Mouse (Mus musculus) lung, postnatal 0 days (tissue): Measurements from ENCODE around the gene Ktn1. TPM values are rescaled to one million over a fixed set of nuclear protein-coding genes. Genes with fewer than 3 reads are reported as not detected.

Experiments used
- ATAC-seq: fragments of 200-750 bp; cut with Nextera tagmentation; 2 replicates; pipeline ENCODE4 v1.8.0; 2017; ENCODE audit warnings: moderate library complexity
- DNase-seq: peaks from one replicate; pipeline ENCODE4 v3.0.0-alpha.2; 2016; ENCODE audit warnings: low spot score
- H3K27ac ChIP-seq: fragments of 300-500 bp; sonication (generic); 2 replicates; pipeline ENCODE4 v1.5.1; 2014; ENCODE audit warnings: antibody characterized with exemption, mild to moderate bottlenecking, low read length, mixed read lengths
- H3K27me3 ChIP-seq: fragments of 300-500 bp; sonication (generic); replicated peaks from 2 replicates; pipeline ENCODE4 v1.6.1; 2014; ENCODE audit warnings: low read length, mixed read lengths; ENCODE audit not compliant: insufficient read depth
- H3K36me3 ChIP-seq: fragments of 300-500 bp; sonication (generic); 2 replicates; pipeline ENCODE4 v1.6.1; 2014; ENCODE audit warnings: low read length, mixed read lengths; ENCODE audit not compliant: insufficient read depth
- H3K4me1 ChIP-seq: fragments of 300-500 bp; sonication (generic); 2 replicates; pipeline ENCODE4 v1.6.1; 2014; ENCODE audit warnings: antibody characterized with exemption, low read depth, low read length, mixed read lengths; ENCODE audit not compliant: insufficient read depth
- H3K4me2 ChIP-seq: fragments of 300-500 bp; sonication (generic); replicated peaks from 2 replicates; pipeline ENCODE4 v1.6.1; 2014; ENCODE audit warnings: low read depth, mild to moderate bottlenecking, low read length, moderate library complexity, mixed read lengths
- H3K4me3 ChIP-seq: fragments of 300-500 bp; sonication (generic); 2 replicates; pipeline ENCODE4 v1.5.1; 2014; ENCODE audit warnings: low read depth, low read length
- H3K9ac ChIP-seq: fragments of 300-500 bp; sonication (generic); replicated peaks from 2 replicates; pipeline ENCODE4 v1.6.1; 2014; ENCODE audit warnings: low read depth, mild to moderate bottlenecking
- H3K9me3 ChIP-seq: fragments of 300-500 bp; sonication (generic); 2 replicates; pipeline ENCODE4 v1.6.1; 2016; ENCODE audit warnings: low read length, mixed read lengths
- CTCF ChIP-seq: IDR thresholded peaks from 2 replicates; pipeline ENCODE4 v1.5.1; 2016; ENCODE audit warnings: antibody characterized with exemption, mild to moderate bottlenecking
- EP300 ChIP-seq: IDR thresholded peaks from 2 replicates; pipeline ENCODE4 v1.6.1; 2016; ENCODE audit warnings: antibody characterized with exemption, mild to moderate bottlenecking, control low read depth
- WGBS: fragments of 180-500 bp; shearing (Covaris S2); extraction: QIAGEN DNeasy Blood & Tissue Kit; methylation state at CpG from one replicate; pipeline ENCODE4 v1.1.7; 2014; 5-methylcytosine and 5-hydroxymethylcytosine counted together
- polyA plus RNA-seq: library from polyadenylated mRNA; unstranded; fragments of >200 nt; fragmentation: Nextera tagmentation; extraction: Ambion mirVana; gene quantifications from 2 replicates; pipeline ENCODE4 v1.2.1, GENCODE M21; 2015

Gene Ktn1
- polyA plus RNA-seq, 1 experiment from 2014 or later, result 50.8 TPM

- 72% methylated on average over 5 of the region's 5 CpGs for WGBS
- Histone ChIP-seq H3K4me1 (no peaks in the 10 kb centered on the region), H3K4me2 (no peak overlapping the region), H3K36me3 (no peaks in the 10 kb centered on the region), H3K27me3 (no peaks in the 10 kb centered on the region), H3K9me3 (no peaks in the 10 kb centered on the region), H3K27ac (no peak overlapping the region), H3K9ac (no peak overlapping the region), H3K4me3 (no peak overlapping the region)
- TF ChIP-seq EP300 (no peak), CTCF (no peak)
- ATAC-seq (no peak), DNase-seq (no peak)
Observed at GRCm38 (mm10) chr14:47627360-47627759, 20.9 kb upstream of the Ktn1 start.

GRCm38 (mm10) chr14:47632419-47632818 lies 15.8 kb upstream of the Ktn1 start:
- no peaks in the 10 kb centered on the region for H3K36me3 ChIP-seq
- H3K4me1 ChIP-seq, result peaks cover 11% of the 10 kb centered on the region; the same call in 1 of the 2 replicates
- no peaks in the 10 kb centered on the region for H3K27me3 ChIP-seq
- ATAC-seq, result no peak
- H3K9ac ChIP-seq, result no peak overlapping the region
- no peak overlapping the region for H3K27ac ChIP-seq
- H3K9me3 ChIP-seq, result no peaks in the 10 kb centered on the region
- no peak overlapping the region for H3K4me3 ChIP-seq
- TF ChIP-seq EP300, result no peak
- no peak for TF ChIP-seq CTCF
- no peak for DNase-seq
- 72% methylated on average over 1 of the region's 1 CpGs for WGBS
- H3K4me2 ChIP-seq, result no peak overlapping the region

- WGBS, result 13% methylated on average over 9 of the region's 9 CpGs
- H3K4me3 ChIP-seq, result no peak overlapping the region
- H3K36me3 ChIP-seq, result no peaks in the 10 kb centered on the region
- ATAC-seq, result peak; percentile 70
- peaks cover 11% of the 10 kb centered on the region; the same call in 1 of the 2 replicates for H3K4me1 ChIP-seq
- H3K4me2 ChIP-seq, result peak overlapping the region; percentile 14; the same call in 1 of the 2 replicates
- peak; percentile 59 for DNase-seq
- no peak overlapping the region for H3K9ac ChIP-seq
- no peak overlapping the region for H3K27ac ChIP-seq
- H3K27me3 ChIP-seq, result no peaks in the 10 kb centered on the region
- no peak for TF ChIP-seq CTCF
- peak; percentile 68 for TF ChIP-seq EP300
- H3K9me3 ChIP-seq, result no peaks in the 10 kb centered on the region
Observed at GRCm38 (mm10) chr14:47634410-47634809, 13.8 kb upstream of the Ktn1 start.

- H3K4me2 ChIP-seq, result peak overlapping the region; percentile 14; the same call in 1 of the 2 replicates
- peaks cover 11% of the 10 kb centered on the region; the same call in 1 of the 2 replicates for H3K4me1 ChIP-seq
- DNase-seq, result no peak
- no peak overlapping the region for H3K9ac ChIP-seq
- H3K36me3 ChIP-seq, result no peaks in the 10 kb centered on the region
- TF ChIP-seq EP300 (no peak), CTCF (no peak)
- 50% methylated on average over 6 of the region's 7 CpGs for WGBS
- H3K27me3 ChIP-seq, result no peaks in the 10 kb centered on the region
- H3K27ac ChIP-seq, result no peak overlapping the region
- H3K9me3 ChIP-seq, result no peaks in the 10 kb centered on the region
- no peak overlapping the region for H3K4me3 ChIP-seq
- no peak for ATAC-seq
Observed at GRCm38 (mm10) chr14:47634846-47635245, 13.4 kb upstream of the Ktn1 start.

- no peak overlapping the region for H3K4me2 ChIP-seq
- H3K27ac ChIP-seq, result no peak overlapping the region
- H3K36me3 ChIP-seq, result no peaks in the 10 kb centered on the region
- no peaks in the 10 kb centered on the region for H3K27me3 ChIP-seq
- H3K9ac ChIP-seq, result no peak overlapping the region
- no peaks in the 10 kb centered on the region for H3K9me3 ChIP-seq
- DNase-seq, result no peak
- H3K4me1 ChIP-seq, result peaks cover 11% of the 10 kb centered on the region; the same call in 1 of the 2 replicates
- TF ChIP-seq EP300 (no peak), CTCF (no peak)
- no peak for ATAC-seq
- 54% methylated on average over 4 of the region's 4 CpGs for WGBS
- H3K4me3 ChIP-seq, result no peak overlapping the region
Observed at GRCm38 (mm10) chr14:47638316-47638895, 9.8 kb upstream of the Ktn1 start.

DNA sequence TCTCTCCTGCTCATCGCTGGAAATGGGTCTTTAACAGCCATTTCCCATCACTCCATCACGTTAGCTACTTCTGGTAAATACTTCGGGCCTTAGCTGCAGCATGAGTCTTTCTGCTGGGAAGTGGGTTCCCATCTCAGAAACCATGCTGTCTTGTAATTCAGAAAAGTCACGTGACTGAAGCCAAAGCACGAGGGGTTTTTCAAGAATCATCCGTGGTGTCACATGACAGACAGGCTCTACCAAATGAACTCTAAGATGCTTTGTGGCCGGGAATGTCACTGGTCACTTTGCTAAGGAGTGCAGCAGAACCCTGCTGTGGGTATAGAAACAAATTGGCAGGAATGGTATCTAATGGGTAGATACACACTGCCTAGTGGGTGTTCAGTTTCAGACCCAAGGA lies 2.6 kb upstream of the Ktn1 start:
- H3K9me3 ChIP-seq, result no peaks in the 10 kb centered on the region
- H3K4me3 ChIP-seq, result no peak overlapping the region
- H3K9ac ChIP-seq, result no peak overlapping the region
- H3K27me3 ChIP-seq, result no peaks in the 10 kb centered on the region
- DNase-seq (no peak), ATAC-seq (no peak)
- no peak overlapping the region for H3K4me2 ChIP-seq
- 57% methylated on average over 7 of the region's 7 CpGs for WGBS
- H3K36me3 ChIP-seq, result no peaks in the 10 kb centered on the region
- H3K27ac ChIP-seq, result no peak overlapping the region
- no peak for TF ChIP-seq CTCF
- TF ChIP-seq EP300, result no peak
- H3K4me1 ChIP-seq, result no peaks in the 10 kb centered on the region; the same call in 1 of the 2 replicates
